19 mouse cellular contexts compared by ENCODE assay signal in genomic region chr16:38654308-38654707, GRCm38 (mm10). TPM values are rescaled to one million over a fixed set of nuclear protein-coding genes. Genes with fewer than 3 reads are reported as not detected.
DNase-seq lines count a peak whose midpoint lies in the region; ATAC-seq and TF ChIP-seq lines count a peak whose summit lies in the region.
"Had no signal": no experiment of that assay in that cellular context is flagged by ENCODE, and none has a peak within 500 bp of the region (broad histone marks: within the 10 kb centered on the region; RNA-seq: fewer than 3 reads in every experiment).

No protein-coding gene starts in this region.

- H3K27ac ChIP-seq in heart, embryonic 10.5 days = peak overlapping the region; percentile 84
- peak overlapping the region; percentile 36; the same call in 1 of the 2 replicates for H3K27ac ChIP-seq in layer of hippocampus, adult 2 months
- peak overlapping the region; percentile 71 for H3K27ac ChIP-seq in embryonic facial prominence, embryonic 14.5 days (replicated peaks; ENCODE audit: low read depth, low read length)
- H3K27ac ChIP-seq in forebrain, embryonic 11.5 days (ENCODE audit: low read depth, low read length) = no peak overlapping the region
- H3K27ac ChIP-seq: macrophage; neural tube, embryonic 15.5 days had no signal

- peaks cover 36% of the 10 kb centered on the region for H3K79me2 ChIP-seq in myocyte (ENCODE audit: control insufficient read depth, insufficient read depth)

- peak overlapping the region; percentile 42; the same call in 1 of the 2 replicates for H3K4me3 ChIP-seq in heart, embryonic 10.5 days
- H3K4me3 ChIP-seq in layer of hippocampus, adult 2 months = no peak overlapping the region
- H3K4me3 ChIP-seq in embryonic facial prominence, embryonic 14.5 days (ENCODE audit: low read depth, low read length) = no peak overlapping the region
- no peak overlapping the region for H3K4me3 ChIP-seq in myocyte
- no peak overlapping the region for H3K4me3 ChIP-seq in forebrain, embryonic 11.5 days (ENCODE audit: low read depth, low read length)
- H3K4me3 ChIP-seq: forebrain, embryonic 12.5 days; hindbrain, embryonic 12.5 days; limb, embryonic 12.5 days; neural tube, embryonic 15.5 days had no signal

- peaks cover 67% of the 10 kb centered on the region for H3K4me1 ChIP-seq in heart, embryonic 10.5 days
- peaks cover 32% of the 10 kb centered on the region for H3K4me1 ChIP-seq in embryonic facial prominence, embryonic 14.5 days (ENCODE audit: control insufficient read depth, insufficient read depth, low read length)
- peaks cover 3% of the 10 kb centered on the region; the same call in 1 of the 2 replicates for H3K4me1 ChIP-seq in forebrain, embryonic 11.5 days (replicated peaks; ENCODE audit: control insufficient read depth, insufficient read depth, low read length)

- DNase-seq in heart, embryonic 10.5 days (ENCODE audit: low spot score) = peak; percentile 70
- DNase-seq in heart, adult 8-10 months (ENCODE audit: low spot score) = no peak
- DNase-seq in layer of hippocampus, adult 2 months (ENCODE audit: low spot score in 2 of 2) = no peak
- no peak for DNase-seq in layer of hippocampus, postnatal 25 days (ENCODE audit: extremely low spot score in 1 of 2, low spot score in 1 of 2)
- peak; percentile 67 for DNase-seq in embryonic facial prominence, embryonic 14.5 days (ENCODE audit: low spot score)
- no peak for DNase-seq in forebrain, embryonic 11.5 days (ENCODE audit: low spot score)
- DNase-seq in thymus, adult 18-20 months = no peak
- DNase-seq: cerebellum, adult 2 months; embryo, embryonic 11 days; kidney, postnatal 10 days; layer of hippocampus, postnatal 36 days; right cerebral cortex, adult 18-20 months had no signal

- H3K4me2 ChIP-seq in embryonic facial prominence, embryonic 14.5 days (ENCODE audit: low read depth, low read length) = no peak overlapping the region
- peak overlapping the region; percentile 48 for H3K4me2 ChIP-seq in myocyte (ENCODE audit: low read depth)
- H3K4me2 ChIP-seq in forebrain, embryonic 11.5 days (ENCODE audit: low read depth, low read length, severe bottlenecking) = no peak overlapping the region
- H3K4me2 ChIP-seq: forebrain, embryonic 12.5 days; limb, embryonic 12.5 days; neural tube, embryonic 15.5 days had no signal

- H3K9ac ChIP-seq in embryonic facial prominence, embryonic 14.5 days (ENCODE audit: low read depth, low read length) = no peak overlapping the region
- H3K9ac ChIP-seq in forebrain, embryonic 11.5 days (ENCODE audit: low read length) = no peak overlapping the region
- H3K9ac ChIP-seq: forebrain, embryonic 12.5 days; hindbrain, embryonic 12.5 days; limb, embryonic 12.5 days; neural tube, embryonic 15.5 days had no signal

- 22% methylated on average over 4 of the region's 4 CpGs for WGBS in heart, embryonic 10.5 days
- 33% methylated on average over 4 of the region's 4 CpGs for WGBS in embryonic facial prominence, embryonic 14.5 days
- 76% methylated on average over 4 of the region's 4 CpGs for WGBS in forebrain, embryonic 11.5 days

- H3K36me3 ChIP-seq in heart, embryonic 10.5 days = no peaks in the 10 kb centered on the region
- no peaks in the 10 kb centered on the region for H3K36me3 ChIP-seq in embryonic facial prominence, embryonic 14.5 days (ENCODE audit: control insufficient read depth, insufficient read depth, low read length)
- H3K36me3 ChIP-seq in myocyte (ENCODE audit: control insufficient read depth, insufficient read depth) = no peaks in the 10 kb centered on the region
- H3K36me3 ChIP-seq in forebrain, embryonic 11.5 days (ENCODE audit: control insufficient read depth, insufficient read depth, low read length) = no peaks in the 10 kb centered on the region
- H3K36me3 ChIP-seq: forebrain, embryonic 12.5 days; hindbrain, embryonic 12.5 days; limb, embryonic 12.5 days; neural tube, embryonic 15.5 days had no signal

- peak; percentile 62 for ATAC-seq in embryonic facial prominence, embryonic 14.5 days (ENCODE audit: low read depth)
- ATAC-seq in forebrain, embryonic 11.5 days (replicated peaks; ENCODE audit: low FRiP score) = no peak
- ATAC-seq: midbrain, embryonic 16.5 days had no signal

- no peak for TF ChIP-seq POLR2A in myocyte (IDR thresholded peaks at IDR 0.05; ENCODE audit: insufficient read length, low read depth)

- H3K27me3 ChIP-seq in heart, embryonic 10.5 days (ENCODE audit: insufficient read depth, poor library complexity, severe bottlenecking) = no peaks in the 10 kb centered on the region
- no peaks in the 10 kb centered on the region for H3K27me3 ChIP-seq in embryonic facial prominence, embryonic 14.5 days (replicated peaks; ENCODE audit: control insufficient read depth, insufficient read depth, low read length)
- no peaks in the 10 kb centered on the region for H3K27me3 ChIP-seq in myocyte (ENCODE audit: control insufficient read depth, insufficient read depth, insufficient read length)
- no peaks in the 10 kb centered on the region for H3K27me3 ChIP-seq in forebrain, embryonic 11.5 days (ENCODE audit: control insufficient read depth, insufficient read depth, low read length)
- H3K27me3 ChIP-seq: forebrain, embryonic 12.5 days; hindbrain, embryonic 12.5 days; limb, embryonic 12.5 days; neural tube, embryonic 15.5 days had no signal

- no peak overlapping the region for H3ac ChIP-seq in myocyte (ENCODE audit: control insufficient read depth, insufficient read length)

- no peak for TF ChIP-seq CTCF in layer of hippocampus, adult 2 months (conservative IDR thresholded peaks at IDR 0.05)

- H3K9me3 ChIP-seq in heart, embryonic 10.5 days = no peaks in the 10 kb centered on the region
- no peaks in the 10 kb centered on the region for H3K9me3 ChIP-seq in embryonic facial prominence, embryonic 14.5 days (ENCODE audit: control insufficient read depth, low read length)
- no peaks in the 10 kb centered on the region for H3K9me3 ChIP-seq in forebrain, embryonic 11.5 days (ENCODE audit: control insufficient read depth, low read length)
- H3K9me3 ChIP-seq: forebrain, embryonic 12.5 days; hindbrain, embryonic 12.5 days; limb, embryonic 12.5 days; neural tube, embryonic 15.5 days had no signal

TF ChIP-seq in myocyte, 11 proteins besides CTCF, POLR2A, EP300 and RAD21:
- TF ChIP-seq REST (IDR thresholded peaks at IDR 0.05; ENCODE audit: insufficient read depth, insufficient read length) (no peak), POLR2AphosphoS2 (IDR thresholded peaks at IDR 0.05; ENCODE audit: insufficient read length, low read depth) (no peak), SRF (IDR thresholded peaks at IDR 0.05; ENCODE audit: control insufficient read depth, insufficient read length, low read depth) (no peak), TCF12 (IDR thresholded peaks at IDR 0.05; ENCODE audit: insufficient read depth, poor library complexity, severe bottlenecking) (no peak)

RNA-seq across cellular contexts. Expression of gene Arhgap31, which starts 58.8 kb away (rescaled TPM):
- 27.7 and 37.4 TPM in 2 replicates for polyA plus RNA-seq in heart, embryonic 10.5 days (2016; fragmentation: Nextera tagmentation; extraction: Ambion mirVana)
- 10 to 100 TPM; 32.9 to 44.3 (median 39.1) TPM for total RNA-seq in heart, adult 8-10 months (2022)
- 10 to 100 TPM; 17.9 to 18.5 TPM for total RNA-seq in layer of hippocampus, adult 2 months (2021)
- total RNA-seq in layer of hippocampus, postnatal 25 days (2021) = 10 to 100 TPM; 18.1 to 18.7 TPM
- 17.3 and 17.6 TPM in 2 replicates for polyA plus RNA-seq in embryonic facial prominence, embryonic 14.5 days (2014; fragmentation: Nextera tagmentation; extraction: Ambion mirVana)
- 5.8 TPM for polyA plus RNA-seq in myocyte (2012; fragmentation: generic; extraction: Trizol)
- polyA plus RNA-seq in forebrain, embryonic 11.5 days (2014; fragmentation: Nextera tagmentation; extraction: Ambion mirVana) = 9.2 and 10.8 TPM in 2 replicates

Comparison
In these comparisons a context has a peak if more than half of its experiments do, and no peak if none do; other contexts are left out.
1. DNase-seq: peak in heart, embryonic 10.5 days (single experiment) and embryonic facial prominence, embryonic 14.5 days (single experiment); none in heart, adult 8-10 months (single experiment), layer of hippocampus, adult 2 months (0 of 2), layer of hippocampus, postnatal 25 days (0 of 2), forebrain, embryonic 11.5 days (single experiment) and thymus, adult 18-20 months (0 of 2).